Mouse (Mus musculus): ENCODE measurements around the gene Zdhhc19.
A peak's percentile ranks its signal among the peaks of the same experiment; 100 is the strongest.

The Zdhhc19 gene

GRCm38 (mm10) chr16:32495965-32496364, at the start of gene Zdhhc19:
Gene Zdhhc19, plus strand, starts transcription at chr16:32496265.
- no peak for DNase-seq

GRCm38 (mm10) chr16:32446563-32447138, 49.4 kb upstream of the Zdhhc19 start:
- DNase-seq, result no peak

- no peak for DNase-seq
Measured at GRCm38 (mm10) chr16:32449665-32450064, 46.4 kb upstream of the Zdhhc19 start.

GRCm38 (mm10) chr16:32450133-32450532, 45.9 kb upstream of the Zdhhc19 start:
- DNase-seq, result no peak

- DNase-seq, result no peak
Measured at GRCm38 (mm10) chr16:32453102-32453501, 43.0 kb upstream of the Zdhhc19 start.

GRCm38 (mm10) chr16:32454646-32455045, 41.4 kb upstream of the Zdhhc19 start:
- DNase-seq, result no peak

- DNase-seq, result no peak
Measured at GRCm38 (mm10) chr16:32456086-32456485, 40.0 kb upstream of the Zdhhc19 start.

GRCm38 (mm10) chr16:32456761-32457160, 39.3 kb upstream of the Zdhhc19 start:
- DNase-seq, result no peak

- peak; percentile 76 for DNase-seq
Measured at GRCm38 (mm10) chr16:32457589-32458386, 38.3 kb upstream of the Zdhhc19 start.

GRCm38 (mm10) chr16:32460518-32460917, 35.5 kb upstream of the Zdhhc19 start:
- no peak for DNase-seq

GRCm38 (mm10) chr16:32461713-32462112, 34.4 kb upstream of the Zdhhc19 start:
- DNase-seq, result no peak

- no peak for DNase-seq
Measured at GRCm38 (mm10) chr16:32462950-32463349, 33.1 kb upstream of the Zdhhc19 start.

- DNase-seq, result no peak
Measured at GRCm38 (mm10) chr16:32463426-32463825, 32.6 kb upstream of the Zdhhc19 start.

GRCm38 (mm10) chr16:32464908-32465307, 31.2 kb upstream of the Zdhhc19 start:
- no peak for DNase-seq

GRCm38 (mm10) chr16:32468488-32468887, 27.6 kb upstream of the Zdhhc19 start:
- DNase-seq, result peak; percentile 50

- DNase-seq, result no peak
Measured at GRCm38 (mm10) chr16:32469404-32470105, 26.5 kb upstream of the Zdhhc19 start.

- peak; percentile 52 for DNase-seq
Measured at GRCm38 (mm10) chr16:32472276-32473015, 23.6 kb upstream of the Zdhhc19 start.

GRCm38 (mm10) chr16:32477315-32477714, 18.8 kb upstream of the Zdhhc19 start:
- no peak for DNase-seq

GRCm38 (mm10) chr16:32479415-32479814, 16.6 kb upstream of the Zdhhc19 start:
- DNase-seq, result no peak

GRCm38 (mm10) chr16:32484431-32484871, 11.6 kb upstream of the Zdhhc19 start:
- DNase-seq, result no peak

GRCm38 (mm10) chr16:32485209-32485608, 10.9 kb upstream of the Zdhhc19 start:
- DNase-seq, result no peak

- no peak for DNase-seq
Measured at GRCm38 (mm10) chr16:32486046-32486445, 10.0 kb upstream of the Zdhhc19 start.

All from layer of hippocampus, adult 9-11 months (tissue).